Comparison of ENCODE assay signal across 8 mouse cellular contexts in genomic region chr16:30586935-30587493, GRCm38 (mm10). TPM values are rescaled to one million over a fixed set of nuclear protein-coding genes. Genes with fewer than 3 reads are reported as not detected.
DNase-seq lines count a peak whose midpoint lies in the region; ATAC-seq and TF ChIP-seq lines count a peak whose summit lies in the region.

No protein-coding gene starts in this region.

- H3K9ac ChIP-seq in embryonic facial prominence, embryonic 13.5 days, result peak overlapping the region; percentile 86
- peak overlapping the region; percentile 54 for H3K9ac ChIP-seq in neural tube, embryonic 14.5 days (replicated peaks; ENCODE audit: low read depth, low read length)

- peaks cover 8% of the 10 kb centered on the region for H3K4me1 ChIP-seq in embryonic facial prominence, embryonic 13.5 days
- H3K4me1 ChIP-seq in limb, embryonic 10.5 days, result peaks cover 14% of the 10 kb centered on the region
- peaks cover 5% of the 10 kb centered on the region; the same call in 1 of the 2 replicates for H3K4me1 ChIP-seq in neural tube, embryonic 14.5 days (ENCODE audit: control insufficient read depth, insufficient read depth, low read length)

- H3K9me3 ChIP-seq in embryonic facial prominence, embryonic 13.5 days, result no peaks in the 10 kb centered on the region
- no peaks in the 10 kb centered on the region for H3K9me3 ChIP-seq in limb, embryonic 10.5 days (replicated peaks)
- no peaks in the 10 kb centered on the region for H3K9me3 ChIP-seq in neural tube, embryonic 14.5 days (ENCODE audit: control insufficient read depth, low read length)

- no peak for DNase-seq in left cerebral cortex, adult 2 months (ENCODE audit: extremely low spot score in 1 of 2, low spot score in 2 of 2)
- no peak for DNase-seq in left cerebral cortex, postnatal 10 days (ENCODE audit: extremely low spot score in 1 of 2, low spot score in 2 of 2)
- no peak for DNase-seq in limb, embryonic 10.5 days (ENCODE audit: low spot score)
- no peak for DNase-seq in urinary bladder, postnatal 14 days (ENCODE audit: low spot score)
- no peak for DNase-seq in urinary bladder, postnatal 10 days (ENCODE audit: low spot score)

- H3K27me3 ChIP-seq in embryonic facial prominence, embryonic 13.5 days, result no peaks in the 10 kb centered on the region
- no peaks in the 10 kb centered on the region for H3K27me3 ChIP-seq in limb, embryonic 10.5 days (ENCODE audit: low read depth, poor library complexity, severe bottlenecking)
- no peaks in the 10 kb centered on the region for H3K27me3 ChIP-seq in neural tube, embryonic 14.5 days (ENCODE audit: control insufficient read depth, insufficient read depth, low read length)

- peak overlapping the region; percentile 94 for H3K4me3 ChIP-seq in left cerebral cortex, adult 2 months
- H3K4me3 ChIP-seq in embryonic facial prominence, embryonic 13.5 days, result peak overlapping the region; percentile 94
- H3K4me3 ChIP-seq in limb, embryonic 10.5 days, result peak overlapping the region; percentile 81
- H3K4me3 ChIP-seq in neural tube, embryonic 14.5 days (ENCODE audit: low read depth, low read length), result peak overlapping the region; percentile 59

- no peak for TF ChIP-seq CTCF in left cerebral cortex, adult 2 months (IDR thresholded peaks at IDR 0.05)

- 3% methylated on average over 19 of the region's 19 CpGs for WGBS in embryonic facial prominence, embryonic 13.5 days
- WGBS in limb, embryonic 10.5 days, result 3% methylated on average over 19 of the region's 19 CpGs
- WGBS in neural tube, embryonic 14.5 days, result 2% methylated on average over 19 of the region's 19 CpGs

- H3K27ac ChIP-seq in left cerebral cortex, adult 2 months, result peak overlapping the region; percentile 97
- H3K27ac ChIP-seq in embryonic facial prominence, embryonic 13.5 days, result peak overlapping the region; percentile 69
- peak overlapping the region; percentile 93 for H3K27ac ChIP-seq in limb, embryonic 10.5 days
- 0 out of 2 replicates have a peak overlapping the region, but pooled peaks have one; percentile 19 for H3K27ac ChIP-seq in neural tube, embryonic 14.5 days (ENCODE audit: low read depth, low read length)

- H3K36me3 ChIP-seq in embryonic facial prominence, embryonic 13.5 days, result peaks cover 38% of the 10 kb centered on the region
- peaks cover 37% of the 10 kb centered on the region for H3K36me3 ChIP-seq in limb, embryonic 10.5 days
- H3K36me3 ChIP-seq in neural tube, embryonic 14.5 days (ENCODE audit: control insufficient read depth, insufficient read depth, low read length), result peaks cover 21% of the 10 kb centered on the region

- intact Hi-C loops in left cerebral cortex, adult 2 months (cut with DNase I), result loop anchor here (2.0 kb wide), 1 partner anchor 484 kb away; no protein-coding TSS in a partner anchor
- intact Hi-C loops in left cerebral cortex, postnatal 10 days (cut with DNase I), result loop anchor here (1.0 kb wide), 1 partner anchor 37 kb away; the partner anchor contains the start of gene Tmem44

- 0 out of 2 replicates have a peak, but pooled peaks have one; percentile 8 for ATAC-seq in embryonic facial prominence, embryonic 13.5 days (ENCODE audit: insufficient number of reproducible peaks, insufficient read depth, low FRiP score, low TSS enrichment, low read depth)
- peak; percentile 24 for ATAC-seq in neural tube, embryonic 14.5 days (ENCODE audit: low read depth)
- ATAC-seq in granulocyte monocyte progenitor cell, adult 5-6 weeks (replicated peaks; ENCODE audit: poor library complexity, severe bottlenecking), result no peak; the same call in 1 of the 2 replicates

- peak overlapping the region; percentile 87 for H3K4me2 ChIP-seq in embryonic facial prominence, embryonic 13.5 days
- H3K4me2 ChIP-seq in neural tube, embryonic 14.5 days (ENCODE audit: low read depth, low read length), result peak overlapping the region; percentile 99

RNA-seq across cellular contexts. Expression of gene Lsg1, which starts 0.4 kb away (rescaled TPM):
- total RNA-seq in left cerebral cortex, adult 2 months (2021), result 10 to 100 TPM; 21.2 to 23.2 TPM
- 10 to 100 TPM; 20.5 to 20.8 TPM for total RNA-seq in left cerebral cortex, postnatal 10 days (2021)
- 72.1 and 78.2 TPM in 2 replicates for polyA plus RNA-seq in embryonic facial prominence, embryonic 13.5 days (2015; fragmentation: Nextera tagmentation; extraction: Ambion mirVana)
- polyA plus RNA-seq in limb, embryonic 10.5 days (2016; fragmentation: Nextera tagmentation; extraction: Ambion mirVana), result 84.5 and 88.0 TPM in 2 replicates
- 43.9 and 49.0 TPM in 2 replicates for polyA plus RNA-seq in neural tube, embryonic 14.5 days (2014; fragmentation: Nextera tagmentation; extraction: Ambion mirVana)
- total RNA-seq in granulocyte monocyte progenitor cell, adult 5-6 weeks (2014; fragmentation: Nextera tagmentation), result 48.8 and 48.9 TPM in 2 replicates
- total RNA-seq in granulocyte monocyte progenitor cell, adult 5-6 weeks (2017), result 59.3 and 74.0 TPM in 2 replicates

RNA-seq across cellular contexts. Expression of gene Fam43a, which starts 12.5 kb away (rescaled TPM):
- 10 to 100 TPM; 17.3 to 18.1 TPM for total RNA-seq in left cerebral cortex, adult 2 months (2021)
- total RNA-seq in left cerebral cortex, postnatal 10 days (2021), result 10 to 100 TPM; 11.5 to 15.3 TPM
- 13.2 and 16.8 TPM in 2 replicates for polyA plus RNA-seq in embryonic facial prominence, embryonic 13.5 days (2015; fragmentation: Nextera tagmentation; extraction: Ambion mirVana)
- polyA plus RNA-seq in limb, embryonic 10.5 days (2016; fragmentation: Nextera tagmentation; extraction: Ambion mirVana), result 11.0 and 16.9 TPM in 2 replicates
- 8.8 and 11.2 TPM in 2 replicates for polyA plus RNA-seq in neural tube, embryonic 14.5 days (2014; fragmentation: Nextera tagmentation; extraction: Ambion mirVana)
- total RNA-seq in granulocyte monocyte progenitor cell, adult 5-6 weeks (2014; fragmentation: Nextera tagmentation), result 7.5 and 9.6 TPM in 2 replicates
- 7.2 and 11.9 TPM in 2 replicates for total RNA-seq in granulocyte monocyte progenitor cell, adult 5-6 weeks (2017)

RNA-seq across cellular contexts. Expression of gene Tmem44, which starts 36.4 kb away (rescaled TPM):
- 10 to 100 TPM; 69.9 to 74.0 TPM for total RNA-seq in left cerebral cortex, adult 2 months (2021)
- 10 to 100 TPM; 66.6 to 73.0 TPM for total RNA-seq in left cerebral cortex, postnatal 10 days (2021)
- 32.5 and 32.7 TPM in 2 replicates for polyA plus RNA-seq in embryonic facial prominence, embryonic 13.5 days (2015; fragmentation: Nextera tagmentation; extraction: Ambion mirVana)
- polyA plus RNA-seq in limb, embryonic 10.5 days (2016; fragmentation: Nextera tagmentation; extraction: Ambion mirVana), result 18.9 and 21.6 TPM in 2 replicates
- polyA plus RNA-seq in neural tube, embryonic 14.5 days (2014; fragmentation: Nextera tagmentation; extraction: Ambion mirVana), result 65.0 and 73.8 TPM in 2 replicates
- 1.4 TPM in 1 of 2 replicates, not detected in the other for total RNA-seq in granulocyte monocyte progenitor cell, adult 5-6 weeks (2014; fragmentation: Nextera tagmentation)
- 0.21 and 0.30 TPM in 2 replicates for total RNA-seq in granulocyte monocyte progenitor cell, adult 5-6 weeks (2017)

Comparison
In these comparisons a context has a peak if more than half of its experiments do, and no peak if none do; other contexts are left out.
1. H3K27ac ChIP-seq: peak in every context shown above with its lines; median percentile 97 in left cerebral cortex, adult 2 months; 93 in limb, embryonic 10.5 days; 69 in embryonic facial prominence, embryonic 13.5 days; 19 in neural tube, embryonic 14.5 days.
2. RNA of gene Tmem44, which starts 36.4 kb away (total RNA-seq): 69.9 to 74.0 TPM in left cerebral cortex, adult 2 months and 66.6 to 73.0 TPM in left cerebral cortex, postnatal 10 days; 0.21 to 1.4 TPM in granulocyte monocyte progenitor cell, adult 5-6 weeks; every median in the first group is over 10 times any median in the second.
3. Peak in every context shown above with its lines, with median percentiles within 50 percentile points of each other: H3K4me3 ChIP-seq.